Mouse (Mus musculus) left cerebral cortex, postnatal 36 days (tissue): ENCODE data around the gene Thoc7. TPM values are rescaled to one million over a fixed set of nuclear protein-coding genes. Genes with fewer than 3 reads are reported as not detected.
"Not testable (repeated sequence)": the region's sequence is repeated elsewhere in the genome, so short reads cannot be mapped to it uniquely, and the experiment has no call there.

ENCODE experiments used
- DNase-seq, 2 experiments: peaks; one replicate each; pipeline ENCODE4 v3.0.0; 2021 to 2022; ENCODE audit warnings: low spot score in 2 of 2, mixed read lengths in 1 of 2
- intact Hi-C: fragments of 180-260 bp; cut with DNase I; formaldehyde crosslinking; loops from one replicate; pipeline ENCODE4 v1.15.1; 2025
- total RNA-seq, 2 experiments: library from RNA; stranded (reverse); gene quantifications; 2 replicates each; pipeline ENCODE4 v1.2.3; 2021

The Thoc7 gene
- 10 to 100 TPM; 90.6 to 96.9 TPM for total RNA-seq

DNA sequence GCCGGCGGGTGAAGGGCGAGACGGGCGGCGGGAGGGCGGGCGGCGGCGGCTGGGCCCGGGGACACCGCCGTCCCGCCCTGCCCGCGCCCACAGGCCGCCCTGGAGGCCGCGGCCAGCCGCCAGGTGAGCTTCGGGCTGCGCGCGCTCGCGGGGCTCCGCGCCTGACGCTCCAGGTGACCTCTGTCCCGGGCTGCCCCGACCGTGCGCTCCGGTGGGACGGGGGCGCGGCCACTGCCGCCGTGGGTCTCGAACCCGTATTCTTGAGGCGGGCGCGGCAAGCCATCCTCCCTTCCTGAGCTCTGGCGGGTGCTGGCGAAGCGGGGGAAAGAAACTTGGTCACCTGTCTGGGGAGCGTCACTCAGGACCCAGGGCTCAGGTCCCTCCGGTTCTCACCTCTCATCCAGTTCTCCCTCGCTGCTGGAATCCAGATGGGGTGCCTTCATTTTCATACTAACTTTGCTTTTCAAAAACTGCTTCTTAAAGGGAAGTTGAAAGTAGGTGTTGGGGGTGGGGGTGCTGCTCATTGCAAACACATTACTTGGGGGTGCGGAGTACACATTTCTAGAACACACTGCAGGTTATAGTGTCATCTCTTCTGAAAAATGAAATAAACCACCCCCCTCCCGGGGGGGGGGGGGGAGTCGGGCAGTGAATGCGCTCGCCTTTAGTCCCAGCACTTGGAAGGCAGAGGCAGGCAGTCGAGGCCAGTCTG is at the start of gene Thoc7, which contains the start of gene Atxn7:
Thoc7 (minus strand) TSS at position 452 of the 712 bp plus-strand sequence.
Atxn7 (plus strand) TSS at position 40 of the 712 bp plus-strand sequence.
- peak; percentile 36 to 40 for DNase-seq
- intact Hi-C loops: loop anchor here (2.0 to 5.0 kb wide), 2 partner anchors 51 to 136 kb away; no protein-coding TSS in a partner anchor

DNA sequence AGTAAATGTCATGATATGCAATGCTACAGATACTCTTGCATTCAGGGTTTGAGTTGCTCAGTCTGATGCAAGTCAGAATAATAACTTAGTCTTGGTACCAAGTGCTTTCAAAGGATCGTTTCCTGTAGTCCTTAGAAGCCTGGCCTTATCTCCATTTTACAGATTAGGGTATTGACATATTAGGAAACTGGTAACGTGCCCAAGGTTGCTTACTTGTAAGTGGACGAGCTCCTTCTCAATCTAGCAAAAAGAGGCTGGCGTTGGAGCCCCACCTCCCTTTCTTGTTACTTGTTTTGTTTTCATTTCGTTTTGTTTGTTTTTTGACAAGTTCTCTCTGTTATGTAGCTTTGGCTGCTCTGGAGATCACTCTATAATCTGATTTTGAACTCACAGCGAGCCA is 48.1 kb upstream of the Thoc7 start:
- intact Hi-C loops: no loop called here
- DNase-seq: no peak

DNA sequence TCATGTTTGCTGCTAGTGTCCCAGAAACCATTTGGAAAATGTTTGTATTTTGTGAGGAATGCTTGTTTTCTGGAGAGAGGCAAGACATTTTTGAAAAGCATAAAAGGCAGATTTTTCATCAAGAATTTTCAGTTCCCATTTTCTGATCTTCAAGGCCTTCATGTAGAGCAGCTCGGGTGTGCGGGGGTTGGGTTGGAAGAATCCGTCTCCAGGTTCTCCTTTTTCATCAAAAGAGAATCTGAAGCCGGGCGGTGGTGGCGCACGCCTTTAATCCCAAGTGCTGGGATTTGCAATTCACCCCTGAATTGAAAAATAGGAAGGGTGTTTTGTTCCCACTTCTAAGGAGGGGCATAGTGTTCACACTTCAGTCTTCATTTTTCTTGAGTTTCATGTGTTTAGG is 41.1 kb upstream of the Thoc7 start:
- intact Hi-C loops: no loop called here
- DNase-seq: no peak

DNA sequence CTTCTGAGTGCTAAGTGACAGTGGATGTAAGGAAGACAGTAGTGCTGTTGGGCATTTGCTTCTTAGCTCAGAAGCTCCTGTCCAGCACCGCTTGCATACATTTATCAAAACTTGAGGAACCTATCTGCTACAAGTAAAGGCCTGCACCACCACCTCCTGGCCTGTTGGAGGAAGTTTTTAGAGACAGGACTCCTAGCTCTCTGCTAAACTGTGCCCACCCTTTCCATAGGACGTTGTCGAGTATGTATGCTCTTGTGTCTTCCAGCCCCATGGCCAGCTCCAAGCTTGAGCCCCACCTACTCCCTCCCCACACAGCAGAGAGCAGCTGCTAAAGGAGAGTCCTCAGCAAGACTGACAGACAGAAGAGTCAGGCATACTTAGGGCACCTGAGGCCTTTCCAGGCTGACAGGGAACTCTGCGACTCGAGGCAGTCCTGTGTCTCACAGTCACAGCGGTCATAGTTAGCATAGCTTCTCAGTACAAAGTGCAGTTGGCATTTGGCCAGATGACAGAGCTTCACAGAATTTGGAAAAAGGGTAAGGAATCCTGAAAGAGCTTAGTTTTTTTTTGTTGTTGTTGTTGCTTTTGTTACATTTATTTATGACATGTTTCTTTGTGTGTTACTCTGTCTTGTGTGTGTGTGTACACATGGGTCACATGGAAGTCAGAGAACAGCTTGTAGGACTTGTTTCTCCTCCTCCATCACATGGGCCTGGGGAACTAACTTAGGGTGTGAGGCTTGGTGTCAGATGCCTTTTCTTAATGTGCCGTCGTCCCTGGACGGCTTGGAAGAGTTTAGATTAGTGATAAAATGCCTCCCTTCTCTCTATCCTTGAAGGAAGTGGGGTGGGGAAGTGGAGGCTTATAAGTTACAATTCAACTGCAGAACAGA is 33.8 kb upstream of the Thoc7 start:
- intact Hi-C loops: no loop called here
- no peak for DNase-seq

DNA sequence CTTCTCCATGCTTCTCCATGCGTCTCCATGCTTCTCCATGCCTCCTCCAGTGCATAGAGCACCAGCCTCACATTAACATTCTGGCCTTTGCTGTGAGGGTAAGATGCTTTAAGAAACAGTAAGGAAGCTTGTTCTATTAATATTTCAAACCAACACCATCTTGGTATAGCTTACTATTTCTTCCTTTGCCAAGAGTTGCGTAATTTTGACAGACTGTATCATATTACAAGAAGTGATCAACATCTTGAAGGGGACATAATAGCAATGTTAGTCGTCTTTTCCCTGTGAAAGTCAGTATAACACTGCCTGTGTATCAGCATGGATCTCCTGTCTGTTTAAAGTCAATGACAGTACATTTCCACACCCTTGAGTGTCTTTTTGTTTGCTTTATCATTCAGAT is 29.1 kb upstream of the Thoc7 start:
- intact Hi-C loops: no loop called here
- DNase-seq: no peak

DNA sequence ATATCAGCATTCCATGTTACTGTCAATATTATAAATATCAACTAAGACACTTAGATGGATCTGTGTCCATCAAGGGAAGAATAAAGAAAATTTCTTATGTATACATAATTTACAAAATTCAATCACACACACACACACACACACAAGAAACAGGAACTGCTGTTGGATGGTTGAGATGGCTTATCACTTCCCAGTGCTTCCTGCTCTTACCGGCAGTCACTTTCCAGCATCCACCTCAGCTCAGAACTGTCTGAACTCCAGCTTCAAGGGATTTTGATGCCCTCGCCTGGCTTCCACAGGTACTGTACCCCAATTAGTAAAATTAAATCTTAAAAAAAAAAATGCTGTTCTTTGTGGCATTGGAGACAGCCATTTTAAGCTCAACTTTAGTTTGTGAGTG is 26.7 kb upstream of the Thoc7 start:
- DNase-seq: no peak

DNA sequence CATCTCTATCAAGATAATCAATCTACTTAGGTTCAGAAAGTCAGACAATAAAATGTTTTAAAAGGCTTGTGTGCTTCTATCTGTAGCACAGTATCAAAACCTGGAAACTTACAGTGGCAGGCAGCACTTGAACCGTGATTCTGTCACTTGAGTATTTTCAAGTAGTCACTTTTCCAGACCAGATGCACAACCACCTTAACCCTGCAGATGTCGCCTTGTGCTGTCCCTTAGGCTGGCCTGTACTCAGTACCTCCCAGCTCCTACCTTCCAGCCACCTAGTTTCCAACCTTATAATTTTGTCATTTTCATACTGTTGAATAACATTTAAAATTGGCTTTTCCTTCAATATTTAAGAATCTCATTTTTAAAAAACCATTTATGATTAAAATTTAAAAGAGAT is 20.5 kb upstream of the Thoc7 start:
- intact Hi-C loops: no loop called here
- DNase-seq: no peak

More for the DNA sequence above, 26.7 kb upstream of the Thoc7 start:
- intact Hi-C loops: no loop called here

DNA sequence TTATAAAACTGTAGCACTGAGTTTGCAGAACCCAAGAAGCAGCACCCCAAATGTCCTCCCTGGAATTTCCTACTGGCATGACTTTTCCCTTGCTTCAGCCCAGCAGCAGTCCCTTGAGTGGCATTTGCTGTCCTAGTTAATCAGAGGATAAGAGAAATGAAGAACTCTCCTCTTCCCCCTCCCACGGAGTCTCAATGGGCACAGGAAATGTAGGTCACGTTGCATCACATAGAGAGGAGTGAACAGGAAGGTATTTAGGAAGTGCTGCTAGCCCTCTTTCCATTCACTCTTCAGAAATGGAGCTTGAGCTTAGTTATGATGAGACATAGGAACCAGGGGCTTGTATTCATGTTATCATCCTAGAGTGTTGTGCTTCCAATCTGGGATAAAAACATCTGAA is 19.6 kb upstream of the Thoc7 start:
- no peak for DNase-seq
- intact Hi-C loops: no loop called here

DNA sequence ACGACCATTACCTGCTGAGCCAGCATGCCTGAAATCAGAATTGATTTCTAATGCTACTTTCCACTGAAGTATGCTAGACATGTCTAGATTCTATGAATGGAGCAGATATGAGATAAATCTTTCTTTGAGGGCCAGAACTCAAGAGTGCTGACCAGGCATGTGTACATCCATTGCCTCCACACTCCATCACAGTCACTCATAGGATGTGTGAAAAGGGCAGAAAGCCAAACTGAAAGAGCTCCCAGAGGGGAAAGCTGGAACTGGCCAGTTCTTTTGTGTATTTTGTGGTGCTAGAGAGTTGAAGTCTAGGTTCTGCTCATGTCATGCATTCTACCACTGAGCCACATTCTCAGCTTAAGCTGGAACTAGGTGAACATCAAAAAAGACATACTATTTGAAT is 15.8 kb upstream of the Thoc7 start:
- DNase-seq: no peak
- intact Hi-C loops: no loop called here

DNA sequence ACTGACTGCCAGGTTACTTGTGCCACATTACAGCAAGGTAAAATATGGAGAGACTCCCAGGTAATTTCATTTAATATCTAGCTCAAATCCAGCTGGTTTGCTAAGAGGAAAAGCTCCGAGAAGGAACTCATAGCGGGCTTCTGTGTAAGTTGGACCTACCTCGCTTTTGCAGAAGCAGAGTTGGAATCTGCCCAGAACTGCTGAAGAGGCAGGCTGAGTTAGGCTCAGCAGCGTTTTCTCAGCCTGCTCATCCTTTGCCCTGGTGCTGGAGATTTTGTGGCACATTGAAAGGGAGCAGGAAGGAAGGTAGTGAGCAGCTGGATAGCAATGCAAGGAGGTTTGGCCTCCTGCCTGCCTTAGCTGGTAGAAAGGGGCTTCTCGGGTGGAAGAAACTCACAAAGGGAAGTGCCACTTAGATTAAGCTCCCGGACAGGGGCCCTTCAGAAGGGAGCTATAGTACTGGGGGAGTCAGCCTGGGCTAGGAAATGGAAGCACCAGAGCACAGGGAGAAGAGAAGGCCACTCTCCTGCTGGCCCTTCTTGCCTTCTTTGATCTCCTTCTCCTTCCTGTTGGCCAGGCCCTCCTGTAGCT is 10.1 kb upstream of the Thoc7 start:
- no peak for DNase-seq
- intact Hi-C loops: no loop called here

DNA sequence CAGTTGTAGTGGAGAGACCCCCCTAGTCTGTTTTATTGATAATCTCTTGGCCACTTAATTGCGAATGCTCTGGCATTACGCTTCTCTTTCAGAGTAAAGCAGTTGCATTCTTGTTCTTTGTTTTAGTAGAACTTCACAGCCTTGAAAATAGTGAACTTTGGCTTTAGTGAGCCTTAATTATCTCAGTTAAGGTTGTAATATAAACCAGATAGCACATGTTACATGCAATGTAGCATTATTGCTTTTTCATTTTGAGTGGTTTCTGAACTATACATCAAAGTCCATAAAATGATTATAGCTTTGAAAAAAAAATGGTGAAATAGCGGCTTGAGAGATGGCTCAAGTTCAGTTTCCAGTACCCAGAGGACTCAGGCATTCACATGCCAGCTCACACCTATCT is 8.9 kb upstream of the Thoc7 start:
- intact Hi-C loops: no loop called here
- DNase-seq: no peak

DNA sequence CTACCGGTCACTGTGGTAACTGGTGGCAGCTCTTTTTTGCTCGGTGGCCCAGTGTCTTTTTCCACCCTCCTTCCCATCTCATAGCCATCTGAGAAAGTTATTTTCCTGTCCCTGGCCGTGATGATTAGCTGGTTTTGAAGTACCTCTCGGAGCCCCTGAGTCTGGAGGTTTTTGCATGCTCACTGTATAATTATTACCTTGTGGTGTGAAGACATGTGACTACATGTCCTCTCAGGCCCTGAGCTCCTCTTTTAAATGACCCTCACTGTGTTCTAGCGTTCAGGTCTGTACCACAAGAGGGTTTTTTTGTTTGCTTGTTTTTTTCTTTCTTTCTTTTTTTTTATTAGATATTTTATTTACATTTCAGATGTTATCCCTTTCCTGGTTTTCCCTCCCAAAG is 6.8 kb upstream of the Thoc7 start:
- intact Hi-C loops: no loop called here
- DNase-seq: no peak

DNA sequence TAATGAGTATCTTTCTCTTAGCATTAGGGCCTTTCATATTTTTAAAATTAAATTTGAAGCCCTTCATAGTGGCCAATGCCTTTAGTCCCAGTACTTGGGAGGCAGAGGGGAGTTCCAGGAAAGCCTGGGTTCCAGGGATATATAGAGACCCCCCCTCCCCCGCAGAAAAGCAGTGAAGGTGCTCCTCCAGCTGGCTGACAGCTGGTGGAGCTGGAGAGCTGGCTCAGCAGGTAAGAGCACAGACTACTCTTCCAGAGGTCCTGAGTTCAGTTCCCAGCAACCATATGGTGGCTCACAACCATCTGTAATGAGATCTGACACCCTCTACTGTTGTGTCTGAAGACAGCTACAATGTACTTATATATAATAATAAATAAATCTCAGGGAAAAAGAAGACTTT is 6.0 kb upstream of the Thoc7 start:
- intact Hi-C loops: no loop called here
- no peak for DNase-seq

DNA sequence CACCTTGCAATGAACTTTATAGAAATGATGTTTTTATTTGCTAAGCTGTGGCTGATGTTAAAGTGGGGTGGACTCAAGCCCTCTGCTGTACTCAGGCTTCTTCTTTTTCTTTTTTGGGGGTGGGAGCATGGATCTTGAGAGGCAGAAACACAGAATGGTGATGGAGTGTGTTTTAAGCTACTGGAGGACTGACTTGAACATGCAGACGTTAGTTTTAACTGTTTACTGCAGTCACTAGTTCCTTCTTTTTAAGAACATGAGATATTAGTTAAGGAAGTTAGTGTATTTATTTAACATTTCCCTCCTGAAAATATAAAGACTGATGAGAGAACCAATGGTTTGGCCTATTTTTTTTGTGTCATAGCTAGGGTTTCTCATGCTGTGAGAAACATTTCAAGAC is 1.9 kb upstream of the Thoc7 start:
- intact Hi-C loops: loop anchor here (5.0 kb wide), 1 partner anchor 134 kb away; no protein-coding TSS in a partner anchor
- DNase-seq: no peak

DNA sequence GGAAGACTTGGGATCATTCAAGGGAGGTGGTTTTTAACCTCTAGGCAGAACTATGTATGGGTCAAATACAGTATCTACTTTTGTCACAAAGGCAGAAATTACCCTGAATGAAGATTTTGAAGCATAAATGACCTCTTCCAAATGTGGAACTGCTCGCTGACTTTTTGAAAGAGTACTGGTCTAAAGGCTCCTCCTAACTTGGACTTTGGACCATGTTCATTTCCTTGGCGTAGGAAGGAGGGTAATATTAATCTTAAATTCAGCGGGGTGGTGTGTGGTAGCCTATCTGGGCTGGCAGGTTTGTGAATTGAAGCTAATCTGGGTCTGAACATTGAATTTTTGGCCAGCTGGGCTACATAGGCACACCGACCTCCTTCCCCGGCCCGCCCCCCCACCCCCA is 824 bp upstream of the Thoc7 start:
- no peak for DNase-seq
- intact Hi-C loops: loop anchor here (5.0 kb wide), 1 partner anchor 135 kb away; no protein-coding TSS in a partner anchor

DNA sequence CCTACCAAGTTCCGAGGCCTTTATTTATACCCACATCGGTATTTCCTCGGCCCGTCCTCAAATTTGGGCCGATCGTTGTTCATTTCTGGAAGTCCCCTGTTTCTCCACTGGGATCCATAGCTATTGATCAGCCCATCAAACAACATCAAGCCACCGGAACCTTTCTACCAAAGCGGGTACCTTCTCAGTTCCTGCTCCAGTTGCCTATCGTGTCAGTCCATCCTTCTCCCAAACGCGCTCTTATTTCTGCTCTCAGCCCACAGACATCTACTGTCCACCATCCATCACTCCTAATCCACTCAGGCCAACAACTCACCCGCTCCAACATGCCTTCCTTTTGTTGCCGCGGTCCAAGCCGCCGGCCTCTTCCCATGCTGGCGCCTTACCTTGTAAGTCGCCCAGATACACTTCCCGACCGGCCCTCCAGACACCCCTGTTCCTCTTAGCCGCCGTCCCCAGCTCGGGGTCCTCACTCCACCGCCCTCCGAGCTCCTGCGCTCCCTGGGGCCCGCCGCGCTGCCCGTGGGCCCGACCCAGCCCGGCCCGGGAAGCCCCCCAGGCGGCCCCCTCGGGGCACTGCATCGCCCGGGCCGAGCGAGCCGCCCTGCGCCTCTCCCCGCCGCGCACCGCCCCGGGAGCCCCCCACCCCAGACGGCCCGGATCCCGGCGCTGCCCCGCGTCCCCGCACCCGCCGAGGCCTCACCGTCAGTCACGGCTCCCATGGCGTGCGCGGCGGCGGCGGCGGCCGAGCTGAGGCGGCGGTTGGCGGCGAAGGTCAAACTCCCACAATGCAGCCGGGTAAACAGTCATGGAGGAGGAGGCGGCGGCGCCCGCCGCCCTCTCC is 948 bp downstream of the Thoc7 start:
- intact Hi-C loops: loop anchor here (2.0 to 5.0 kb wide), 2 partner anchors 52 to 137 kb away; no protein-coding TSS in a partner anchor

DNA sequence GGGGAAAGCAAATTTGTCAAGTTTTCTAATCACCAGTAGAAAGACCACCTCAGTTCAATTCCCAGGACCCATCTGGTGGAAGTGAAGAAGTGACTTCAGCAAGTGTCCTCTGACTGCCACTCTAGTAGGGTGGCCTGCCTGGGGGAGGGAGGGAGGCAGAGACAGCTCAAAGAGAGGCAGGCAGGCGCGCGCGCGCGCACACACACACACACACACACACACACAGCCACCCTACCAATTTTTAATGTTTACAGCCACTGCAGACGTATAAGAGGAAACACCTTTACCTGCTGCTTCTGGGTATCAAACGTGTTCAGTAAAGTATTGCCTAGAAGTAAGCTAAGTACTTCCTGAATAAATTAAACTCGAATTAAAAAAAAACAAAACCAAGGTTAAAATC is 1.6 kb downstream of the Thoc7 start:
- DNase-seq: peak in 1 of 2 experiments; percentile 15

More for the DNA sequence above, 948 bp downstream of the Thoc7 start:
- peak; percentile 54 to 70 for DNase-seq

DNA sequence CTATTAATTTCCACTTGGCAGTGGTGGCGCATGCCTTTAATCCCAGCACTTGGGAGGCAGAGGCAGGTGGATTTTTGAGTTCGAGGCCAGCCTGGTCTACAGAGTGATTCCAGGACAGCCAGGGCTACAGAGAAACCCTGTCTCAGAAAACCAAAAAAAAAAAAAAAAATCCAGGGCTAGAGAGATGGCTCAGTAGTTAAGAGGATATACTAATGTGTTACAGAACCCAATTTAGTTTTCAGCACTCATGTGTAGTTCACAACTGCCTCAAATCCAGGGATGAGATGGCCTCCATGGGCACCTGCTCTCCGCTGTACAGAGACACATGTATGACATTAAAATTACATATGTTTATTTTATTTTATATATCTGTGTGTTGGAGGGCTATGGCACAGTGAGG is 9.5 kb downstream of the Thoc7 start:
- intact Hi-C loops, DNase-seq: not testable (repeated sequence)

More for the DNA sequence above, 1.6 kb downstream of the Thoc7 start:
- intact Hi-C loops: loop anchor here (2.0 to 5.0 kb wide), 2 partner anchors 53 to 137 kb away; no protein-coding TSS in a partner anchor

DNA sequence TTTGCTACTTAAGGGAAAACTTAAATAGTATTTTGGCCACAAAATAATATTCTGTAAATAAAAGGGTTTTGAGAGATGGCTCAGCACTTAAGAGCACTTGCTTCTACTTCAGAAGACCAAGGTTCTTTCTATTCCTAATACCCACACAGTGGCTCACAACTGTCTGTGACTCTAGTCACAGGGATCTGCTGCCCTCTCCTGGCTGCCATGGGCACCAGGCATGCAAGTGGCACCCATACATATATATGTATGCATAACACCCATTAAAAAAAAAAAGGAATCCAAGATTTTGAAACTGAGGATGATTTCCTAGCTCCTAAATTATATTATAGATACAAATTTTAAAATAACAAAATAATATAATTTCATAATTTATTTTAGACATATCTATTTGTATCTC is 11.3 kb downstream of the Thoc7 start:
- DNase-seq: no peak
- intact Hi-C loops: no loop called here
